Mouse (Mus musculus): ENCODE measurements at regions not wholly inside any gene's neighbourhood (a gene's known extent, or its start where the extent isn't known, plus 50 kb on each side); places are given as distances from the start of the nearest gene placed in this dataset.

DNA sequence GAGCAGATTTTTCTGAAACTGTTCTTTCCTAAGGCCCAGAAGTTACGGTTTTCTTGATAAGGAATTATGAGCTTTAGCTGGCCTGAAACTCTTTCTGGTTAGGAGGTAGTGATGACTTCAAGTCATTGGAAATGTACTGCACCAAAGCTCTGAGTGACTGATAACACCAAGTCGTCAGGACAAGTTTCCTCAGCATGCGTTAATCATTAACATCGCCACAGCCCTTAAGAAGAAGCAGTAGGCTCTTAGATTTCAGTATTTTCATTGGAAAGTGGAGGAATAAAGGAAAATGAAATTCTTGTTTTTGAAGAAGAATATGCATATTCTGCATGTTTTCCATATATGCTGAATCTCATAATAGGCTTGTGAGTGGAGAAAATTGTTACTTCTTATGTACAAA is 390.3 kb upstream of the Gm11114 start:
- DNase-seq (ENCODE audit: low spot score in 2 of 2): no peak

DNA sequence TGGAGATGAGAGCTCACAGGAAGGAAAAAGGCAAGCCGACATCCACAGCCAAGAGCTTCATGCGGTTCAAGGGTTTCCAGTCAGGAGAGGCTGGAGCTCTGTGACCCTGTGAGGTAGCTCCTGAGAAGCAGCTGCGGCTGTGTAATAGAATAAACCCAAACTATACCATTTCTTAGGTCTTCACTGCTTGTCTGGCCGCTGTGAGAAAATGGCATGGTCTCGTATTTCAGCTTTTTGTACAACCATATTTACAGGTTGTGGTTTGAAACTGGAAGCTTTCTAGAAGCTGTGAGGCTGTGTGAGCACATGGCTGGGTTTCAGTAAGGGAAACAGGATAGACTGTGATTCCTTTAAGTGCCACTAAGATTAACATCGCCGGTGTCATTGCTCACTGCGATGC is 388.6 kb upstream of the Gm11114 start:
- no peak for DNase-seq (ENCODE audit: low spot score in 2 of 2)

DNA sequence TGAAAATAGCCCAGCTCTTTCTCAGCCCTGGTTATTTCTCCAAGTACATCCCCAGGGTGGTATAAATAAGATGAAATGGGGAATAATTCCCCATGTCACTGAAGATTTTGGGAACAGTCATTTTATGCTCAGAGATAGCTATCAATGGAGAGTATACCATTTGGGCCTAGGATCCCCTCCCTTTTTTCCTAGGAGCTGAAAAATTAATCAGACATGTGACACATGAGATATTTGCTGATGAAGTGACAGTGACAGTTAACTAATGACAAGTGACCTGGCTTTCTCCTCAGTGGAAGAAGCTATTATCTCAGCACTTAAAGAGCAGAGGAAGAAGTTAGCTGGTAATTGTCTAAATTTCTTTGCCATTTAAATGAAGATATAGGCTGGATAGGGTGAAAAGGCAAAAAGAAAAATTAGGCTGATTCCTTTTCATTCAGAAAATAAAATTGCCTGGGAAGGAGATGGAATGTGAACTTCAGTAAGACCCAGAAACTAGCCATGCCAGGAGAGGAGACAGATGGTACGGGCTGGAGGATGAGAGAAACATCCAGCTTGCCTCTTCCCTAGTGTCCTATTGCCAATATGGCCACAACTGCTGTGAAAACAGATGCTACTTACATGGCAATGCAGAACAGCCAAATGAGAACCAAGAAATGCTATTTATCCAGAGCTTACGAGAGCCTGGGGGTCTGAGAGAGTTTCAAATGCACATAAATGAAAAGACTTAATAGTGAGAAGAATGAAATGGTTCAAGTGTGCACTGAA is 376.1 kb upstream of the Gm11114 start:
- DNase-seq (ENCODE audit: low spot score in 2 of 2): peak; percentile 3 to 4

DNA sequence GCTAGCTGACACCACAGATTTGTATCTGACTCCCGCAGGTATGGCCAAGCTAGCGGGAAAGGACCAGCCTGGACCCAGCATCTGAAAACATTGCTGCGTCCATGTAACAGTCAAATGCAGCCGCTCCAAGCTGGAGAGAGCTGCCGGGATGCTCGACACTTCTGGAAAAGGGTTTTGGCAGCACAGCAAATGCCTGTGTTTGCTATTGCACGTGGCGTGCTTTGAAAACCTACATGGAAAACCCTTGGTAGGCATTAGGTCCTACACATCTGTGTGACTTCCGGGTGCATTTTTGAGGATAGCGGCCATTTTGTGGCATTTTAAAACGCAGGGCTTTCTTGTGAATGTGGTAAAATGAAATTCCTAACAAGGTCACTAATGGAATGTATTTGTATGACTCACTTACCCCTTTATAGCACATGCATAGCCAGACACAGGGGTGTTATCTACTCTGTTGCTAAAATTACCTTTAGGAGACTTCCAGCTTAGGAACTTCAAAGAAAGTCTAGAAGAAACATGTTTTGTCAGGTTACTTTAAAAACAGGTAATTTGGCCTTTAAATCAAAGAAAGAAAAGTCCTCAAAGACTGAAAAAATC is 345.9 kb upstream of the Gm11114 start:
- no peak for DNase-seq (ENCODE audit: low spot score in 2 of 2)

DNA sequence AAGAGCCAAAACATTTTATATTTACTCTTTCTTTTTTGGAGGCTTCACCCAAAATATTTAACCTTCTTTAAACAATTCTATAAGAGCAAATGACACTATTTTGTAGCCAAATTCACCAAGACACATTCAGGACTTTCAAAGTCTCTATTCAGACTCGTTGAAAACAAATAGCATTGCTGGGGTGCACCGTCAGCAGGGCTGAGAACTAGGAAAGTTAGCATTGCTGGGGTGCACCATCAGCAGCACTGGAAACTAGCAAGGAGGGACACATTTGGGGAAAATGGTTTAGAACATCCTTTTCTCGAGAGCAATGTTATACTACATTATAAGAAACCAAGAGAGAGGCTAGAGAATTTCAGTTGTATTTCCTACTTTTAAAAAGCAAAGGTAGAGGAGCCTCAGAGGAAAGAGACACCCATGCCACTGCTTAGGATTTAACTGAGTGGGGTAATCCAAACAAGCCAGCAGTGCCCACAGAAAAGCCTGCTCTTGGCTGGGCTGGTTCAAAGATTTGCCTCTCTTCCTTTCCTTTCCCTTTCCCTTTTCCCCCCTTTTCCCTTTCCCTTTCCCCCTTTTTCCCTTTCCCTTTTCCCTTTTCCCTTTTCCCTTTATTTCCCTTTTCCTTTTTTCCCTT is 342.5 kb upstream of the Gm11114 start:
- DNase-seq (ENCODE audit: low spot score in 2 of 2): no peak

DNA sequence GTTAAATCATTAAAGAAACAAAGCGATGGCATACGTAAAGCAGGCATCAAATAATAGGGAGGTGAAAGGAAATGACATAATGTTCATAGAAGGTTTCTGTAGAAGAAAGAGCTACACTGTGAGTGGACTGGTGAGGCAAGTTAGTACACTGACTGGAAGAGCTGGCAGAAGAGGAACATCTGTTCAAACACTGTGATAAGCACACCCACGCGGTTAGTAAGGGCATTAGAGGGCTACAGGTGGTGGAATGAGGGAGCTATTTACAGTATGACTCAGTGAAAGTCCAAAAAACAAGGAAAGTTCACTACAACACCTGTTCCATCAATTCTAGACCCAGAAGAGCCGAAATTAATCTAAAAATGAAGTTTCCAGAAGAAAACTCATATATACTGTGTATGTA is 335.1 kb upstream of the Gm11114 start:
- DNase-seq (ENCODE audit: low spot score in 2 of 2): no peak

DNA sequence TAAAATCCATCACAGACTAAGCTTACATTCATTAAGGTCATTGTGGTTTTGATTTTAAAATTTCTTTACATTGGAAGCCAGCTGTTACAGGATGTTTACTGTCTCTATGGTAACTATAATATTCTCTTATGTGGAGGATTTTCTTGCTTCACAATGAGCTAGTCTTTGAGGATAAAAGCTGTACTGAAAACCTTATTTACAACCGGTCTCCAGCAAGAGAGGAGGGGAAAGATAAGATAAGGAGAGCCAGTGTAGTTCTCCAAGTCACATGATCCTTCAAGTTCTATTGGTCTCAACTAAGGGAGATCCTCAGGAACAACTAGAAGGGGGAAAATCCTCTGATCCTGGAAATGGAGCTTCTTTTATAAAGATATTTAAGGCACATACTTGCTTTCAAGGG is 309.2 kb upstream of the Gm11114 start:
- DNase-seq (ENCODE audit: low spot score in 2 of 2): no peak

DNA sequence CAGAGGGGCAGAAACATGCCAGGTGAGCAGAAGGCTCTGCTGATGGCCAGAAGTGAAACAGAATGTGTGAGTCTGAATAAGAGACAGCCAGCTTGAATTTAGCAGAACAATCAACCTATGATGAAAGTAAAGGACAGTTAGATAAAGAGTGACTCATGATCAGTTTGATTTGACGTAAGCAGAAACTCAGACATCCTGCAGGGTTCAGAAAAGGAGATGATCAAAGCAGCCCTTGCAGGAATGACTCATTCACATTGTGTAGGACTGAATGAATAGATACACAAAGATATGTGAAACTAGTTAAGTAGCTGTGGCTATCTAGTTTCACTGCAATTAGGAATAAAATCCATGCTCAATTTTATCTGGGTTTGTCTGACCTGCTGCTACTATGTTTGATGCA is 301.2 kb upstream of the Gm11114 start:
- no peak for DNase-seq (ENCODE audit: low spot score in 2 of 2)

DNA sequence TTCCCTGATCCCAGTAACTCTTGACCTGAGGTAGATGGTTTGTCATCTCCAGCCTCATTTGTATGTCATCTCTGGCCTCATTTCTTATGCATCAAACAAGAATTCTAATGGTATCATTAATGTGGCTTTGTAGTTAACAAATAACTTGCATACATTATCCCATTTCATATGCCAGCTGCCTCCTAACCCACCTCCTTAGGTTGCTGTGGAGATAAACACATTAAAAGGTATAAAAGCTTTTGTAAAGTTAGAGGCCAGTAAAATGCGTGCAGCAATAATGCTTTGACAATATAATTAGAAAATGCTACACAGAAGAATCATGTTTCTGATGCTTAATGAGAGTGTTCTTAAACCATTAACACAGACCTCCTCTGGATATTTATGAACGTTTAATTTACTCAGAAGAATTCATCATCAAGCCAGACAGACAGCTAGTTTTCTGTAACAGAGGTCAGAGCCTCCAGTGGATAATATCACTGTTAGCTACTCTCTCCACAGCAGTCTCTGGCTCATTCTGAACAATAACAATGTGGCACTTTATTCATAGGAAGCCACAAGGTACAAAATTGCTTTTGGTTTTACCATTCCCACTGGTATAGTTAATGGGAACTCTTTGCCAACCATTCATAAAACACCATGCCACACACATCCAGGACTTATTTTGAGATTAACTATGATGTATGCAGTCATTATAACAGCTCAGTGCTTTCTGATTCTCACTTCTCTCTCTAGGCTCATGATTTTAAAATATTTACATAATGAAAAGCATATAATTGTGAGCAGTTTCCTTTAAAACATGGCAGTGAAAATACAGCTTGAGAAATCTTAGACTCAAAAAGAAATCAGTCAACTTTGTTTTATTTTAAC is 264.2 kb upstream of the Gm11114 start:
- no peak for DNase-seq (ENCODE audit: low spot score in 2 of 2)

DNA sequence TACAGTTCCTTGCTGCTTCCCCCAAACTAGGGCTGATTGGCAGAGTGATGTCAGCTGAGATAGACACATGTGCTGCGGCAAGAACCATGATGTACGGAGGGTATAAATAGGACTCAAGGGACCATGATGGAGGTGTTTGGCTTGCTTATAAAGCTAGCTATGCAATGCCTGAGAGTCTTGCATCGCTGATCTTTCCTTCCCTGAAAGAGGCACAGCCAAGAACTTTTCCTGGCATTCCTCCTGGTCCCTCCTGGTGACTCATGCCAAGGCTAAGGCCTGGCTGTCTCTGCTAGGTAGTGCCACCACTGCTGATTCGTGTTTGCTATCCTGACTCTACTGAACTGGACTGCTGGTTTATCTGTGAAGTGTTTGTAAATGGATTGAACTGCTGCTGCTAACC is 260.0 kb upstream of the Gm11114 start:
- DNase-seq (ENCODE audit: low spot score in 2 of 2): no peak

DNA sequence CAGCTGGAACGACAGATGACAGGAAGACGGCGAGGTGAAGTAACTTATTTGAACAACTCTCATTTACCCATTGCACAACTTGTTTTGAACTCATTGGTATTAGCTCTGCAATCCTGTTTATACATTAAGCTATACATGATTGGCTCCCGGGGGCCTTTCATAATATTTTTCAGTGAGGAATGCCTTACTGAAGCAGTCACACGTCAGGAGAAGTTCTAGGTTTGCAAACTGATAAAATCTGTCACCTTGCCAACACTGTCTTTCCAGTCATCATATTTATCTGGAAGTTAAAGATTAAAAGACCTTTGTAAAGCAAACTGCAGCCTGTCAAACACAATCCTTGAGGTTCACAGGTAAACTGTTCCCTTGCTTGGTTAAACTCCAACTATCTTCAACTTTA is 232.6 kb upstream of the Gm11114 start:
- no peak for DNase-seq (ENCODE audit: low spot score in 2 of 2)

DNA sequence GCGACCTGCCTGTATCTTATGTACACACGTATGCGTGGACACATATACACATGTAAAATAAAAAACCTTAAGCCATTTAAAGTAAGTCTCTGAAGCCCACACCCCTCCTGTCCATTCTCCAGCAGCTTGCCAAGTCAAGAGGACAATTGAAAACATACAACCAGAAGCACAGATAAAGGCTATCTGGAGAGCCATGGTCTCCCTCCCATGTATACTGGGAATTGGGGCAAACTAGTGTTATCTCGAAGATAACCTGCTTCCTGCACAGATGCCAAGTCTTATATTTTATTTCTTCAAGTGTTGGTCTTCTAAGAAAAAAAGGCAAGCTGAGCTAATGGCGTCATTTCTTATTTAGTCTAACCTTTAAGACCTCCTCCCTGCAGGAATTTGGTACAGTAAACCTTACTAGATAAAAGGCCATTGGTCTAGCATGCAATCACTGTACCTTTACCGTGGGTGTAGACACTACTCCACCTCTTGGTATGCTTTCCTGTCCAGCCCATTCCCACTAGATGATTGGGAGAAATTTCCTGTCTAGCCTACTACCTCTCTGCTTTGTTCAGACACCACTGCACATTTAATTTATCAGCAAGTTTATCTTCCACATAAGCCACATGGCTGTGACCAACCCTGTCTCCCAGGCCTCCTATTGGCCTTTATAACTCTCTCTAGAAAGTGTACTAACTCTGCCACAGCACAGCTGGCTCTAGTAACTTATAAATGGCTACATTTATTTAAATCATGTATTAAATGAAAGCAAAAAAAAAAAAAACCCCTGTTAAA is 223.8 kb upstream of the Gm11114 start:
- DNase-seq (ENCODE audit: low spot score in 2 of 2): no peak

DNA sequence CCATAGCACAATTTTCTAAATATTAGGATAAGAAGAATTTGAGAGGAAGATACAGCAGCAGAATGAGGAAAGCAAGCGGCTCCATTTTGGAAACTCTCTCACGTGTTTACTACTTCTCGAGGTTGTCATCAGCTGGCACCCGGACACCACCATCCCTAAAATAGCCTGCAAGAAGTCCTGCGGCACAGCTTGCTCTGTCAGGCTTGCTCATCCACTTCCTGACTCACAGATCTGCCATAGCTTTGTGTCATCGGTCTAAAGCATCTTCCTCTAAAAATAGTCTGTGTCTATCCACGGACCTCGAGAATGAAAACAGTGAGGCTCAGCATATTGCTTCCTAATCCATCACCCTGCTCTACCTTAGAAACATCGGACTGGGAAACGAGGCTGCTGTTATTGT is 222.3 kb upstream of the Gm11114 start:
- DNase-seq (ENCODE audit: low spot score in 2 of 2): peak in 1 of 2 experiments; percentile 3

DNA sequence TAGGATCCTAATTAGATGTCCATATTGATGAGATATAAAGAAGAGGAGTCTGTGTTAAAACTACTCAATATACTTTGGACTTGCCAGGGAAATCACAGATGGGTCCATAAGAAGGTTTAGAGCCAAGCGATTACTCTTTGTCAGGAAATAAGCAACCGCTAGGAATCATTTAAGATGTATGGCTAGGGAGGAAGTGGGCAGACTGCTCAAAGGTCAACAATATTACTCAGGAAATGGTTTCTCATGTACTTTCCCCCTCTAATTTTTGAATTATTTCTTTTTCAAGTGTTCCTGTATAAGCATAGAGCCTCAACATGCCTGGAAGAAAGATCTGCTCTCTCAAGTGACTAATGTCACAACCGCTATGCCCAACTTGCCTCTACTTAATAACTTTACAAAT is 217.3 kb upstream of the Gm11114 start:
- no peak for DNase-seq (ENCODE audit: low spot score in 2 of 2)

DNA sequence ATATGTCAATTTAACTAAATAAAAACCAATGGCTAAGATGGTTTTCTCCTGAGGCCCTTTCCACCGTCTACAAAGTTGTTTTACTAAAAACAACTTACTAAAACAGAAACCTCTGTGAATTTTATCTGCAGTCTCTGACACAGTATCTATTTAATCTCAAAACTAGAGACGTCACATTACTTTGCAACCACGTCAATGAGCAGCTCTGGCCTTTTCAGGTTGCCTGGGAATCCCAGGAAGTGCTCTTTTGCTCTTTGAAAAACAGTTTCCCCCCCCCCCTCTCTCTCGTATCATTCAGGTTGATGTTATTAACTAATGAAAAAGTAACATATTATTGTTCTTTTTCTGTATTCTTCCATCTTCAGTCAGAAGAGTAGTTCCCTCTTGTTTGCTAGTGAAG is 216.1 kb upstream of the Gm11114 start:
- no peak for DNase-seq (ENCODE audit: low spot score in 2 of 2)

DNA sequence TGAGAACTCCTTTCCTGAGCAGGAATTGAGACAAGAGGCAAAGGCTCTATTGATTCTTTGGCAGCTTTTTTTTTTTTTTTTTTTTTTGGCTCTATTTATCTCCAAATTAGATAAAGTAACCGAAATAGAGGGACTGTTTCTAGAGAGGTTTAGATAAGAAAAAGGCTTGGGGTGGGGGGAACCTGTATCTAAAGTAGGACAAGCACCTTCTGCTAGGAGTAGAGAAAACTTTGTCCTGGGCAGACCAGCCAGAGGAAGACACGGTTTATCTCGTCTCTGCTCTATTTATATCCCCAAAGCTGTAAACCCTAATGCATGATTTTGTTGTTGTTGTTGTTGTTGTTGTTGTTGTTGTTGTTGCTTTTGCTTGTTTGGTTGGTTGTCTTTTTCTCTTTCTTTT is 199.6 kb upstream of the Gm11114 start:
- no peak for DNase-seq (ENCODE audit: low spot score in 2 of 2)

DNA sequence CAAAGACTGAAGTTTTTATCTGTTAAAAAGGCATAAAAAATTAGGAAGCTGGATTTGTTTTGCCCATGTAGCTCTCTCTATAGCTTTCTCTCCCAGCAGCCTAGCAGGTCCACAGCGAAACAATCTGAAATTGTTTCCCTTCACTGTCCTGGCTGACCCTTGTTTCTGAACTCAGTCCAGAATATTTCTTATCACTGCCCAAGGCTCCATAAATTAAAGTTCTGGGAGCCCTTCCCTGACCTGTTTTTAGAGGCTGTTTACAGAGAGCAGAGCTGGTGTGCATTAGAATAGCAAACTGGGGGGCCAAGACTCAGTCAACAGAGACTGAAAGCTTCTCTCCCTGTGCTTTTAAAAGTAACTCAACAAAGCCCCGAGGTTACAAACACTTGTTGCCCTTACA is 198.3 kb upstream of the Gm11114 start:
- DNase-seq (ENCODE audit: low spot score in 2 of 2): no peak

DNA sequence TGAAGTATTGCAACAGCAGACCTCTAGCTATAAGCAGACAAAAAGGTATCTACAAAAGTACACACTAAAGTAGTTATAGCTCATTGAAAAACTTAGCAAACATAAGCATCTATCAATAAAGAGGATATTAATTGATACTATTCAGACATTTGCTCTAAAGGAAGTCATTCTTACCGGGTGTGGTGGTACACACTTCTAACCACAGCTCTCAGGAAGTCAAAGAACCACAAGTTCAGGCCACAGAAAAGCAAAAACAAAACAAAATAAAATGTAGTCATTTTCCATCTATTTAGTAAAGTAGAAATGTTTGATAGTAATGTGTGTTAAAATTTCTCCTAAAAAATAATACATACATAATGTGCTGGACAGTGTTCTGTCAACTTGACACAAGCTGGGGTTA is 192.5 kb upstream of the Gm11114 start:
- DNase-seq (ENCODE audit: low spot score in 2 of 2): no peak

DNA sequence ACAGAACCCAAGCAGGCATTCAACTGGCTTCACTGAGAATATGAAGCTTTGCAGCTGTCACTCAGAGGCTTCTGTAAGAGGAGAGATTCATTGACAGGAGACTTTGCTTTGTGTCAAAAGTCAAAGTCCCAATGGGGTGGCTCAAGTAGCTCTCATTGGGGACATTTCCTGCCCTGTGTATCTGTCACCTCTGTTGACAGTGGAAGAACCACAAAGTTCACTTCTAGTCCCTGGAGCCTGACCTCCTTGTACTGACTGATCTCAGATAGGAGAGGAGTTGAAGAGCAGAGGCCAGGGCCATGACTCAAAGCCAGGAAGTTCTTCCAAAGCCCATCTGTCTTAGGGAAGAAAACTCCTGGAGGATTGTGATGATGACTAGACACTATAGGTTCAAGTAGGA is 191.5 kb upstream of the Gm11114 start:
- no peak for DNase-seq (ENCODE audit: low spot score in 2 of 2)

DNA sequence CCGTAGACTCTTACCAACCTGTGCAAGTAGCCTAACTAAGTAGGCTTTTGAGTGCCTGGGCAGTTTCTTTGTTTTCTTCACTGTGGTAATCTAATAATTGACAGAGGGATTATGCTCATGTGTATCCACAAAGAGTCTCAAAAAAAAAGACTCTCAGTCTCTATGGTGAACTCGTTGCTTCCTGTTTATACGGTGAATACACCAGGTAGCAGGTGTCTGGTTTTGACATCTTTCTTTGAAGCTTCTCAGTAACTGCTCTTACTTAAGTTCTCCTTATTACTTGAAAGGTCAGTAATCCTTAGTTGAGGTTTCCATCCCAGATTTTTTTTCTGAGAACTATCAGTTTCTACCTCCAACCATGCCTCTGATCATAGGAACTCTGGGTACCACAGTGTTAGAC is 188.9 kb upstream of the Gm11114 start:
- no peak for DNase-seq (ENCODE audit: low spot score in 2 of 2)

DNA sequence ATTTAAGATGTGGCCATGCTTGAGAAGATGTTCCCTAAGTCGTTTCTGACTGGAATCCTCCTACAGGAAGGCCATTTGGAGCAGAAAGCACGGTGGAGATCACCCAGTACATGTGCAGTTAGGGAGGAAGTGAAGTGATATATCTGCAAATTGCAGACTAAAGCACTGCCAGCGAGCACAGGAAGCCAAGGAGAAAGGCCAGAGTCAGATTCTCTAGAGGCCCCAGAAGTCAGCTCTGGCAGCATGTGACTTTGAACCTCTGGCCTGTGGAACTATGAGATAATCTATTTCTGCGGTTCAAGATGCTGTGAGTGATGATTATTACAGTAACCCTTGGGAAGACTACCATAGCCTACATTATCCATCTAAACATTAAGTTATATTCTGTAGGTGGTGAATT is 186.8 kb upstream of the Gm11114 start:
- DNase-seq (ENCODE audit: low spot score in 2 of 2): no peak
